Mouse (Mus musculus) limb, embryonic 11.5 days (tissue): ENCODE measurements around the gene Naa15. TPM values are rescaled to one million over a fixed set of nuclear protein-coding genes. Genes with fewer than 3 reads are reported as not detected.
"Not testable (repeated sequence)": the region's sequence is repeated elsewhere in the genome, so short reads cannot be mapped to it uniquely, and the experiment has no call there.

ENCODE experiments used
- ATAC-seq: fragments of 200-750 bp; cut with Nextera tagmentation; 2 replicates; pipeline ENCODE4 v1.8.0; 2017; ENCODE audit warnings: low read depth; ENCODE audit not compliant: insufficient number of reproducible peaks, low FRiP score, low TSS enrichment
- DNase-seq: peaks from one replicate; pipeline ENCODE4 v3.0.0-alpha.2; 2015; ENCODE audit warnings: low spot score
- H3K27ac ChIP-seq: fragments of 300-500 bp; sonication (generic); replicated peaks from 2 replicates; pipeline ENCODE4 v1.5.1; 2014; ENCODE audit warnings: low read depth, mild to moderate bottlenecking, low read length
- H3K27me3 ChIP-seq: fragments of 300-500 bp; sonication (generic); 2 replicates; pipeline ENCODE4 v1.6.1; 2014; ENCODE audit warnings: mild to moderate bottlenecking, low read length, mixed read lengths; ENCODE audit not compliant: control insufficient read depth, insufficient read depth
- H3K36me3 ChIP-seq: fragments of 300-500 bp; sonication (generic); 2 replicates; pipeline ENCODE4 v1.6.1; 2014; ENCODE audit warnings: mild to moderate bottlenecking, low read length, moderate library complexity, mixed read lengths; ENCODE audit not compliant: control insufficient read depth, insufficient read depth
- H3K4me1 ChIP-seq: fragments of 300-500 bp; sonication (generic); 2 replicates; pipeline ENCODE4 v1.6.1; 2014; ENCODE audit warnings: low read length, mixed read lengths; ENCODE audit not compliant: control insufficient read depth, insufficient read depth
- H3K4me2 ChIP-seq: fragments of 300-500 bp; sonication (generic); 2 replicates; pipeline ENCODE4 v1.6.1; 2014; ENCODE audit warnings: low read depth, mild to moderate bottlenecking, moderate library complexity; ENCODE audit not compliant: severe bottlenecking
- H3K4me3 ChIP-seq: fragments of 300-500 bp; sonication (generic); 2 replicates; pipeline ENCODE4 v1.5.1; 2014; ENCODE audit warnings: low read depth, low read length
- H3K9ac ChIP-seq: fragments of 300-500 bp; sonication (generic); 2 replicates; pipeline ENCODE4 v1.6.1; 2014; ENCODE audit warnings: mild to moderate bottlenecking, low read length
- H3K9me3 ChIP-seq: fragments of 300-500 bp; sonication (generic); 2 replicates; pipeline ENCODE4 v1.6.1; 2016; ENCODE audit warnings: low read length; ENCODE audit not compliant: control insufficient read depth
- WGBS: fragments of 180-500 bp; shearing (Covaris S2); extraction: QIAGEN DNeasy Blood & Tissue Kit; methylation state at CpG from one replicate; pipeline ENCODE4 v1.1.7; 2014; 5-methylcytosine and 5-hydroxymethylcytosine counted together
- polyA plus RNA-seq: library from polyadenylated mRNA; unstranded; fragments of >200 nt; fragmentation: Nextera tagmentation; extraction: Ambion mirVana; gene quantifications from 2 replicates; pipeline ENCODE4 v1.2.1, GENCODE M21; 2014

The Naa15 gene
- polyA plus RNA-seq, 1 experiment from 2014 or later, result 52.0 TPM

DNA sequence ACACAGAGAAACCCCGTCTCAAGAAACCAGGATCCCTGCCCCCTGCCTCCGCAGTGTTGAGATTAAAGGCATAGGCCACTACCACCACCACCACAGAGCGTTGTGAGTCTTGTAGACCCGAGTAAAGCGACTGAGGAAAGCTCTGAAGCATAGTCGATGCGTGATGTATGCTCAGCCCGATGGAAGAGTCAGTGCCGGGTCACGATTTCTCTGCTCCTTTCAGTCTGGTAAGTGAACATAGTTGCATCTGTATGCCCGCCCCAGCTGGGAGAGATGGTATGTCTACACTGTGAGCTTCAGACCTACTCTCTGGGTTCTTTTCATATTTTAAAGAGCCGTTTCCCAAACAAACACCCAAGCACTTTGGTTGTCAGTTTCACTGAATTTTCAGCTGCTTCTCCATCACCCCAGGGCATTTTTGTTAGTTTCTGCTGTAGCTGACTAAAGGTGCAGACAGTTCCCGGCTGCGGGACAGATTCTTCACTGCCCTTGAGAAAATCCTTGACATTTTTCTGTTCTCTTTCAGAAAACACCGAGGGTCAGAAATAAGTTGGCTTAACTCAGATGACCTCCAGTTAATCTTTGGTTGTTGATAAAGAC lies 17.1 kb upstream of the Naa15 start:
- H3K4me2 ChIP-seq, result no peak overlapping the region
- H3K9me3 ChIP-seq, result no peaks in the 10 kb centered on the region
- H3K4me3 ChIP-seq, result no peak overlapping the region
- DNase-seq (no peak), ATAC-seq (no peak)
- H3K4me1 ChIP-seq, result no peaks in the 10 kb centered on the region
- no peaks in the 10 kb centered on the region for H3K36me3 ChIP-seq
- H3K9ac ChIP-seq, result no peak overlapping the region
- H3K27me3 ChIP-seq, result peaks cover 13% of the 10 kb centered on the region
- H3K27ac ChIP-seq, result no peak overlapping the region
- WGBS, result 56% methylated on average over 15 of the region's 15 CpGs

DNA sequence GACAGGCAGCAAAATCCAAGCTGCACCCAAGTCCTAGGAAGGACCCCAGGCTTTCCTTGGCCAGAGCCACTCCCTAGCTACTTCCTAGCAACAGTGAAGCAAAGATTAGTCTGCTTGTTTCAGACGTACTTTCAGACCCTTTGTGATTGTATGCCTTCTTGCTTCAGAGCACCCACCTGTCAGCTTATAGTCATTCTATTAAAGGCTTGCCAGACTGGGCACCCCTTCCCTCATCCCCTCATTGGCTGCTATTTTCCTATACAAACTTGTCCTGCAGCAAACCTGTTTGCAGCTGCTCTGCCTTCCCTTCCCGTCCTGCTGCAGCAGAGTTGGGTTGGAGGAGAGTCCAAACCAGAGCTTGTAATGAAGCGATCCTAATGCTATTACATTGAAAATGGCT lies 16.3 kb upstream of the Naa15 start:
- Histone ChIP-seq H3K4me3 (no peak overlapping the region), H3K36me3 (no peaks in the 10 kb centered on the region), H3K4me1 (no peaks in the 10 kb centered on the region), H3K27ac (no peak overlapping the region), H3K9ac (no peak overlapping the region), H3K4me2 (no peak overlapping the region), H3K27me3 (peaks cover 13% of the 10 kb centered on the region), H3K9me3 (no peaks in the 10 kb centered on the region)
- WGBS, result 18% methylated on average over 3 of the region's 3 CpGs
- DNase-seq (no peak), ATAC-seq (no peak)

DNA sequence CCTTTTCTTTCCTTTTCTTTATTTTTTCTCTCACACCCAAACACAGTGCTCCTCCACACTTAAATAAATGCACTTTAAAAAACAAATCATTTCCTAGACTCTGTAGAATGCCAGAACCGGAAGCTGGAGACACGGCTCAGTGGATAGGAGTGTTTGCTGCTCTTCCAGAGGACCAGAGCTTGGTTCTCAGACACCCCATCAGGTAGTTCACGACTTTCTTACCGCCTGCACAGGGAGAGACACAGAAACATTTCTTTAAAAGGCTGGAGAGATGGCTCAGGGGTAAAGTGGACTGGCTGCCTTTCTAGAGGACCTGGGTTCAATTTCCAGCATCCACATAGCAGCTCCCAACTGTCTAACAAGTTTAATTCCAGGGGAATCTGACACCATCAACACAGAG lies 15.4 kb upstream of the Naa15 start:
- Histone ChIP-seq H3K9me3 (no peaks in the 10 kb centered on the region), H3K27ac (no peak overlapping the region), H3K4me2 (no peak overlapping the region), H3K36me3 (no peaks in the 10 kb centered on the region), H3K4me3 (no peak overlapping the region), H3K9ac (no peak overlapping the region), H3K27me3 (peaks cover 13% of the 10 kb centered on the region), H3K4me1 (no peaks in the 10 kb centered on the region)
- DNase-seq (no peak), ATAC-seq (no peak)
- 65% methylated on average over 4 of the region's 4 CpGs for WGBS

DNA sequence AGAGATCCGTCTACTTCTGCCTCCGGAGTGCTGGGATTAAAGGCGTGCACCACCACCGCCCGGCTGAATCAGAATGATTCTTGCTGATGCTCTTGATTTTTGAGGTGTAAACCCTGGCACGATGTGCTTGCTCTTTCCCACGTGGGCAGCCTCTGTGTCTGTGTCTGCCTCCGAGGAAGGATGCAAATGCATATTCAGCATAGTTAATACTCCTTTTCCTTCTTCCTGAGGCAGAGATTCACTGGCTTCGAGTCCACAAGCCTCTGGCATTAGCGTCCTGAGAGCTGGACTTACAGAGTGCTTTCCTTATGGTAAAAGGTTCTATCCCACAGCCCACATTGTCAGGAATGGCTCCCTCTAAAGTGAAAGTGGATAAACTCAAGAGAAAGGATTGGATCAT lies 14.3 kb upstream of the Naa15 start:
- H3K4me1 ChIP-seq, result no peaks in the 10 kb centered on the region
- no peak overlapping the region for H3K27ac ChIP-seq
- no peaks in the 10 kb centered on the region for H3K9me3 ChIP-seq
- H3K4me2 ChIP-seq, result no peak overlapping the region
- H3K27me3 ChIP-seq, result peaks cover 13% of the 10 kb centered on the region
- WGBS, result 82% methylated on average over 10 of the region's 10 CpGs
- H3K9ac ChIP-seq, result no peak overlapping the region
- ATAC-seq (no peak), DNase-seq (no peak)
- H3K4me3 ChIP-seq, result no peak overlapping the region
- H3K36me3 ChIP-seq, result no peaks in the 10 kb centered on the region

DNA sequence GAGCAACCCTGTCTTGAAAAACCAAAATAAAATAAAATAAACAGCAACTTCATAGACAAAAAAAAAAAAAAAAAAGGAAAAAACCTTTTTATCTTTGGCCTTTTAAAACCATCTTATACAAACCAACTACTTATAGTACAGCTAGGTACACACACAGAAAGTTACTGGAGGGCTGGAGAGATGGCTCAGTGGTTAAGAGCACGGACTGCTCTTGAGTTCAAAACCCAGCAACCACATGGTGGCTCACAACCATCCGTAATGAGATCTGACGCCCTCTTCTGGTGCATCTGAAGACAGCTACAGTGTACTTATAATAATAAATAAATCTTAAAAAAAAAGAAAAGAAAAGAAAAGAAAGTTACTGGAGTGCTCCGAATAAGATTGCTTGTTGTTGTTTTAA lies 12.9 kb upstream of the Naa15 start:
- WGBS, result 71% methylated on average over 4 of the region's 4 CpGs
- not testable (repeated sequence) for H3K36me3 ChIP-seq, ATAC-seq, H3K4me1 ChIP-seq, H3K4me2 ChIP-seq, H3K27me3 ChIP-seq, H3K27ac ChIP-seq, H3K4me3 ChIP-seq, DNase-seq, H3K9ac ChIP-seq, H3K9me3 ChIP-seq

DNA sequence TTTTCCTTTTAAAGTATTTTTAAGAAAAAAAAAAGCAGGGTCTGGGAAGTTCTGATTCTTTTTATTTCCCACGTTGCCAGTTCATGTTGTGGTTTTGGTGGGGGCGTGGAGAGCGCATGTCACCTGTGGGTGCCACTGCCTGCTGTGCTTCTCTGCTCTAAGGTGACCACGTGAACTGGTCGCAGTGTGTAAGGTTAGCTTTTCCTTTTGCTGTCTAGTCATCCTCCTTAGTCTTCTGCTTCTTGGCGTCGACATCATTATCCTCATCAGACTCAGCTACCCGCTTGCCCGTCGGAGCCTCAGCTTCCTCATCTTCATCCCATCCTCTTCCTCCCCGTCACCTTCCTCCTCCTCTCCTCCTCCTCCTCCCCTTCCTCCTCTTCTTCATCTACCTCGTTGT lies 12.3 kb upstream of the Naa15 start:
- 94% methylated on average over 12 of the region's 12 CpGs for WGBS

DNA sequence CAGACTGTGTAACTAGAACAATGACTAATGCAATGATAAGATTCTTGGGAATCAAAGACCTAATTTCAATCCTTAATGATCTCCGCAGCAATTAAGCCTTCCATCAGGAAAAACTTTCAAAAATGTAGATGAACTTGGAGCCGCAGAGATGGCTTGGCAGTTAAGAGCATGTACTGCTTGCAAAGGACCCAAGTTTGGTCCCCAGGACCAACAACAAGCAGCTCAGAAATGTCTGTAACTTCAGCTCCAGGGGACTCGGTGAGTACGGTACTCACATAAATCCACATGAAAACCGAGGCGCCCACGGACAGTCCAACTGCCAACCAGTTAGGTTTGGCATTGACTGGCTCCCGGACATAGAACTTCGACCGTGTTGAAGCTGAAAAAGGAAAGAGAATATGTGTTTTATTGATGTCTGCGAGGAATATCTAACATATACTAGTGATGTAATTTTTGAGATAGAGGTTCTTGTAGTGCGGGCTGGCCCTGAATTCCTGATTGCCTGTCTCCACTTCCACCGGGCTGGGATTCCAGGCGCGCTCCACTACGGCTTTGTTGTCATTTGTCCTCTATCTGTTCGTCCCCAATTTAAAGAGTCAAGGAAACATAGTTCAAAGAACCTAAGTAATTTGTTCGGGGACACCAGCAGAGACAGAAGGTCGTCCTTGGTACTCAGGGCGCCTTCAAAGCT lies 6.9 kb upstream of the Naa15 start:
- Histone ChIP-seq H3K4me3 (peak overlapping the region; percentile 89), H3K4me1 (no peaks in the 10 kb centered on the region; the same call in 1 of the 2 replicates), H3K9me3 (no peaks in the 10 kb centered on the region), H3K9ac (peak overlapping the region; percentile 92), H3K36me3 (peaks cover 4% of the 10 kb centered on the region; the same call in 1 of the 2 replicates), H3K27me3 (no peaks in the 10 kb centered on the region), H3K27ac (peak overlapping the region; percentile 94), H3K4me2 (peak overlapping the region; percentile 76)
- ATAC-seq, result no peak
- 19% methylated on average over 20 of the region's 20 CpGs for WGBS
- peak; percentile 41 for DNase-seq

More for the DNA sequence above, 12.3 kb upstream of the Naa15 start:
- Histone ChIP-seq H3K9ac (no peak overlapping the region), H3K4me1 (no peaks in the 10 kb centered on the region; the same call in 1 of the 2 replicates), H3K4me2 (no peak overlapping the region), H3K4me3 (no peak overlapping the region), H3K36me3 (peaks cover 4% of the 10 kb centered on the region; the same call in 1 of the 2 replicates), H3K9me3 (no peaks in the 10 kb centered on the region), H3K27ac (no peak overlapping the region), H3K27me3 (peaks cover 2% of the 10 kb centered on the region; the same call in 1 of the 2 replicates)
- no peak for ATAC-seq
- no peak for DNase-seq

DNA sequence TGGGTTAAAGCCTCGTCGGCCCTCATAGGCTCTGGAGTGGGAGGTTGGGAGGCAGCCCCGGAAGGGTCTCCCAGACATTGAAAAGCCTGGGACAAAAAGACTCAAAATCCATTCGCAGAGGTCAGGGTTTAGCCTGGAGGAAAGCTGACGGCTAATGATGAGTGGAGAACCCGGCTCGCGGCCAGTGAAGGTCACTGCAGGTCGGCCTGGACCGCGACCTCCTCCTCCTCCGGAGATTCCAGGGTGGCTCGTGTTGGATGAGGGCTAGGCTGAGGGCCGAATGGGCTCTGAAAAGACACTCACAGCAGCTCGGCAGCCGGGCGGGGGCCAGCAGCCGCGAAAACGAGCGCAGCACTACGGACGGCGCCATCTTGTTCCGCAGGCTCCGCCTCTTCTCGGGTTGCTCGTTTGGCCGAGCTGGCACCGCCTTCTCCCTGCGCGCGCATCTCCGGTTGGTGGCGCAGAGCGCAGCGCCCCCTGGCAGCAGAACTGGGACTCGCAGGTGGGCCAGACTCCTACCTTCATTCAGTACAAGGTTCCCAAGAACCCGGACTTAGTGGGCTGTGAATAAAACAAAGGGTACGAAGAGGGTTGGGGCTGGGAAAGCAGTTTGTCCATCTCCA lies 6.3 kb upstream of the Naa15 start, which contains the start of gene Ndufc1:
Gene Ndufc1, minus strand, starts transcription at position 428 of the 623 bp plus-strand sequence.
- Histone ChIP-seq H3K27ac (peak within 1 kb of the TSS; percentile 94), H3K4me1 (no peaks in the 10 kb centered on the region; the same call in 1 of the 2 replicates), H3K9ac (peak within 1 kb of the TSS; percentile 92), H3K4me3 (peak within 1 kb of the TSS; percentile 89), H3K36me3 (peaks cover 4% of the 10 kb centered on the region; the same call in 1 of the 2 replicates), H3K4me2 (peak within 1 kb of the TSS; percentile 76), H3K27me3 (no peaks in the 10 kb centered on the region), H3K9me3 (no peaks in the 10 kb centered on the region)
- peak; percentile 89 for ATAC-seq
- WGBS, result under 1% methylated on average over 40 of the region's 40 CpGs
- peak; percentile 100 for DNase-seq
